Mouse (Mus musculus) embryonic fibroblast, embryonic 13.5 days (primary cell): ENCODE results near the gene Tmem221.

Source experiments
- CTCF ChIP-seq: IDR thresholded peaks from 2 replicates; pipeline ENCODE4 v1.5.1; 2011; ENCODE audit warnings: mild to moderate bottlenecking, control low read depth, low read length, moderate library complexity, borderline replicate concordance; ENCODE audit not compliant: insufficient read depth
- POLR2A ChIP-seq: IDR thresholded peaks from 2 replicates; pipeline ENCODE4 v1.6.1; 2011; ENCODE audit warnings: low read depth, mild to moderate bottlenecking, control low read depth, low read length, moderate library complexity

DNA sequence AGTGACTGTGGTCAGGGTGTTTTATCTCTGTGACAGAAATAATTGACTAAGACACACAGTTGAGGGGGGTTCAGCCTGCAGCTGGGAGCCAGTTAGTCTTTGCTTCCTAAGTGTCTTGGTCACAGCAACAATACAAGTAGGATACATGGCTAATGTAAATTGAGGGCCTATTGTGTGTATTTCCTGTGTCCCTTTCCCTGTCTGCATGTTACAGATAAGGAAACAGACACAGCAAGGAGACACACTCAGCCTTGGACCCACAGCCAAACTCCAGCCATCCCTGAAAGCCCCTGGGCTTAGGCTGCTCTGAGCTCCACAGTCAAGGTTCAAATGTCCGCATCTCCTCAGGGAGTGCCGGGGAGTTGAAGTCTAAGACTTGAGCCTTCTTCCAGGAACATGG is 4.0 kb downstream of the Tmem221 start:
- TF ChIP-seq POLR2A (no peak), CTCF (no peak)
